Mouse (Mus musculus): Measurements from ENCODE around the gene Sec14l5. TPM values are rescaled to one million over a fixed set of nuclear protein-coding genes. Genes with fewer than 3 reads are reported as not detected.

Gene Sec14l5
- polyA plus RNA-seq, 1 experiment from 2014 or later, result 0.04 TPM

- DNase-seq (ENCODE audit: low spot score), result no peak
- Histone ChIP-seq H3K4me3 (ENCODE audit: low read depth, low read length) (no peak overlapping the region), H3K27ac (replicated peaks) (no peak overlapping the region), H3K9ac (ENCODE audit: low read length) (no peak overlapping the region), H3K4me1 (replicated peaks; ENCODE audit: control insufficient read depth, insufficient read depth) (peaks cover 5% of the 10 kb centered on the region), H3K36me3 (ENCODE audit: control insufficient read depth, insufficient read depth, low read length) (no peaks in the 10 kb centered on the region), H3K27me3 (ENCODE audit: control insufficient read depth, insufficient read depth, low read length) (no peaks in the 10 kb centered on the region), H3K9me3 (ENCODE audit: control insufficient read depth, low read length) (no peaks in the 10 kb centered on the region), H3K4me2 (replicated peaks; ENCODE audit: low read depth) (no peak overlapping the region)
- TF ChIP-seq EP300 (optimal IDR thresholded peaks at IDR 0.05), result no peak
- no peak for TF ChIP-seq CTCF (IDR thresholded peaks at IDR 0.05; ENCODE audit: low read depth)
- 65% methylated on average over 5 of the region's 5 CpGs for WGBS
- no peak for ATAC-seq (ENCODE audit: low FRiP score, low TSS enrichment)
These were observed 59.1 kb downstream of the Sec14l5 start for GRCm38 (mm10) chr16:5206051-5206450.

GRCm38 (mm10) chr16:5210365-5210764 lies 63.5 kb downstream of the Sec14l5 start:
- Histone ChIP-seq H3K36me3 (ENCODE audit: control insufficient read depth, insufficient read depth, low read length) (no peaks in the 10 kb centered on the region), H3K9me3 (ENCODE audit: control insufficient read depth, low read length) (no peaks in the 10 kb centered on the region), H3K9ac (ENCODE audit: low read length) (no peak overlapping the region), H3K4me2 (replicated peaks; ENCODE audit: low read depth) (no peak overlapping the region), H3K27ac (replicated peaks) (no peak overlapping the region), H3K4me3 (ENCODE audit: low read depth, low read length) (no peak overlapping the region), H3K27me3 (ENCODE audit: control insufficient read depth, insufficient read depth, low read length) (no peaks in the 10 kb centered on the region), H3K4me1 (replicated peaks; ENCODE audit: control insufficient read depth, insufficient read depth) (no peaks in the 10 kb centered on the region)
- no peak for TF ChIP-seq CTCF (IDR thresholded peaks at IDR 0.05; ENCODE audit: low read depth)
- no peak for TF ChIP-seq EP300 (optimal IDR thresholded peaks at IDR 0.05)
- DNase-seq (ENCODE audit: low spot score), result no peak
- WGBS, result 67% methylated on average over 2 of the region's 2 CpGs
- ATAC-seq (ENCODE audit: low FRiP score, low TSS enrichment), result no peak

DNA sequence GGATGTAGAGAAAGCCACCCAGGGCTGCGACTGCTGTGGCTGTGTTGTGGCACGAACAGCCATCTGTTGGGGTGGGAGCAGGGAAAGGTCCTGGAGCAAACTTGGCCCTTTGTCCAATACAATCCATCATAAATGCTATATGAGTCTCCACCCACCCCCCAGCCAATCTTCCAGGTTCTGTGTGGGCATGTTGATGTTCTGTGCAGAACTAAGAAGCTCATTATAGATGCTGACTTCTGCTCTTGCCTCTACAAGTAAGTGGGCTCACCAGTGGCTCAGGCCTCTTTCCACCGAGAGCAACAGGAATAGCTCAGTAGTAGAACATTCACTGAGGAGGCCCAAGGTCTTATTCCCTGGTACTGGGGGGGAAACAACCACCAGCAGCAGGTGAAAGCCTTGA lies 65.2 kb downstream of the Sec14l5 start:
- Histone ChIP-seq H3K27me3 (ENCODE audit: control insufficient read depth, insufficient read depth, low read length) (no peaks in the 10 kb centered on the region), H3K9ac (ENCODE audit: low read length) (no peak overlapping the region), H3K4me2 (replicated peaks; ENCODE audit: low read depth) (no peak overlapping the region), H3K36me3 (ENCODE audit: control insufficient read depth, insufficient read depth, low read length) (no peaks in the 10 kb centered on the region), H3K4me3 (ENCODE audit: low read depth, low read length) (no peak overlapping the region), H3K9me3 (ENCODE audit: control insufficient read depth, low read length) (no peaks in the 10 kb centered on the region), H3K27ac (replicated peaks) (no peak overlapping the region), H3K4me1 (replicated peaks; ENCODE audit: control insufficient read depth, insufficient read depth) (no peaks in the 10 kb centered on the region)
- DNase-seq (ENCODE audit: low spot score) (no peak), ATAC-seq (ENCODE audit: low FRiP score, low TSS enrichment) (no peak)
- WGBS, result 71% methylated on average over 3 of the region's 3 CpGs
- TF ChIP-seq CTCF (IDR thresholded peaks at IDR 0.05; ENCODE audit: low read depth) (no peak), EP300 (optimal IDR thresholded peaks at IDR 0.05) (no peak)

DNA sequence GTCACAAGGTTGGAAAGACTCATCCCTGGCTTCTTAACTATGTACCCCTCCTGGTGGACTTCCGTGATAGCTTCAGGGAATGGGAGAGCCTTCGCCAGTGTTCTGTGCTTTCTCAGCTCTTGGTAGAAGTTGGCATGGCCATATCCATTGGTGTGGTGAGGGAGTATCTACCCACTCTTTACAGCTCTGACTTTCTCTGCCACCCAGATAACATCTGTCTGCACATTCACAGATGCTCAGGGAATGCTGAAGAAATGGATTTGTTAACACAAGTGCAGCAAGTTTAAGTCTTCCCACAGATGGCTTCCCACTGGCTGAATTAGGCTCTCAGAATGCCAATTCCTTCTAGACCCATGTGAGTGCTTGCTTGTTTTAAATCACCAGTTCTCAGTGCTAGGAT lies 67.2 kb downstream of the Sec14l5 start:
- no peak overlapping the region for H3K27ac ChIP-seq (replicated peaks)
- H3K9me3 ChIP-seq (ENCODE audit: control insufficient read depth, low read length), result no peaks in the 10 kb centered on the region
- H3K4me1 ChIP-seq (replicated peaks; ENCODE audit: control insufficient read depth, insufficient read depth), result no peaks in the 10 kb centered on the region
- H3K4me3 ChIP-seq (ENCODE audit: low read depth, low read length), result no peak overlapping the region
- TF ChIP-seq EP300 (optimal IDR thresholded peaks at IDR 0.05), result no peak
- no peak for TF ChIP-seq CTCF (IDR thresholded peaks at IDR 0.05; ENCODE audit: low read depth)
- H3K9ac ChIP-seq (ENCODE audit: low read length), result no peak overlapping the region
- ATAC-seq (ENCODE audit: low FRiP score, low TSS enrichment), result no peak
- H3K36me3 ChIP-seq (ENCODE audit: control insufficient read depth, insufficient read depth, low read length), result no peaks in the 10 kb centered on the region
- no peaks in the 10 kb centered on the region for H3K27me3 ChIP-seq (ENCODE audit: control insufficient read depth, insufficient read depth, low read length)
- no peak for DNase-seq (ENCODE audit: low spot score)
- 89% methylated on average over 2 of the region's 2 CpGs for WGBS
- H3K4me2 ChIP-seq (replicated peaks; ENCODE audit: low read depth), result no peak overlapping the region

- WGBS, result 39% methylated on average over 6 of the region's 6 CpGs
- no peak overlapping the region for H3K4me3 ChIP-seq (ENCODE audit: low read depth, low read length)
- H3K9ac ChIP-seq (ENCODE audit: low read length), result no peak overlapping the region
- H3K36me3 ChIP-seq (ENCODE audit: control insufficient read depth, insufficient read depth, low read length), result no peaks in the 10 kb centered on the region
- no peak overlapping the region for H3K4me2 ChIP-seq (replicated peaks; ENCODE audit: low read depth)
- DNase-seq (ENCODE audit: low spot score), result no peak
- no peaks in the 10 kb centered on the region for H3K27me3 ChIP-seq (ENCODE audit: control insufficient read depth, insufficient read depth, low read length)
- H3K9me3 ChIP-seq (ENCODE audit: control insufficient read depth, low read length), result no peaks in the 10 kb centered on the region
- TF ChIP-seq CTCF (IDR thresholded peaks at IDR 0.05; ENCODE audit: low read depth) (no peak), EP300 (optimal IDR thresholded peaks at IDR 0.05) (no peak)
- no peak for ATAC-seq (ENCODE audit: low FRiP score, low TSS enrichment)
- H3K4me1 ChIP-seq (replicated peaks; ENCODE audit: control insufficient read depth, insufficient read depth), result no peaks in the 10 kb centered on the region
- H3K27ac ChIP-seq (replicated peaks), result no peak overlapping the region
These were observed 69.8 kb downstream of the Sec14l5 start for GRCm38 (mm10) chr16:5216686-5217085.

GRCm38 (mm10) chr16:5217341-5218133 lies 70.6 kb downstream of the Sec14l5 start:
- H3K9ac ChIP-seq (ENCODE audit: low read length), result no peak overlapping the region
- H3K36me3 ChIP-seq (ENCODE audit: control insufficient read depth, insufficient read depth, low read length), result no peaks in the 10 kb centered on the region
- no peak overlapping the region for H3K4me3 ChIP-seq (ENCODE audit: low read depth, low read length)
- WGBS, result 72% methylated on average over 5 of the region's 5 CpGs
- DNase-seq (ENCODE audit: low spot score), result no peak
- no peak for TF ChIP-seq CTCF (IDR thresholded peaks at IDR 0.05; ENCODE audit: low read depth)
- no peak for TF ChIP-seq EP300 (optimal IDR thresholded peaks at IDR 0.05)
- H3K27me3 ChIP-seq (ENCODE audit: control insufficient read depth, insufficient read depth, low read length), result no peaks in the 10 kb centered on the region
- ATAC-seq (ENCODE audit: low FRiP score, low TSS enrichment), result no peak
- H3K27ac ChIP-seq (replicated peaks), result no peak overlapping the region
- H3K4me2 ChIP-seq (replicated peaks; ENCODE audit: low read depth), result no peak overlapping the region
- H3K4me1 ChIP-seq (replicated peaks; ENCODE audit: control insufficient read depth, insufficient read depth), result no peaks in the 10 kb centered on the region
- no peaks in the 10 kb centered on the region for H3K9me3 ChIP-seq (ENCODE audit: control insufficient read depth, low read length)

Data from stomach, postnatal 0 days (tissue).